Mouse (Mus musculus): ENCODE measurements around the gene Acly.

DNA sequence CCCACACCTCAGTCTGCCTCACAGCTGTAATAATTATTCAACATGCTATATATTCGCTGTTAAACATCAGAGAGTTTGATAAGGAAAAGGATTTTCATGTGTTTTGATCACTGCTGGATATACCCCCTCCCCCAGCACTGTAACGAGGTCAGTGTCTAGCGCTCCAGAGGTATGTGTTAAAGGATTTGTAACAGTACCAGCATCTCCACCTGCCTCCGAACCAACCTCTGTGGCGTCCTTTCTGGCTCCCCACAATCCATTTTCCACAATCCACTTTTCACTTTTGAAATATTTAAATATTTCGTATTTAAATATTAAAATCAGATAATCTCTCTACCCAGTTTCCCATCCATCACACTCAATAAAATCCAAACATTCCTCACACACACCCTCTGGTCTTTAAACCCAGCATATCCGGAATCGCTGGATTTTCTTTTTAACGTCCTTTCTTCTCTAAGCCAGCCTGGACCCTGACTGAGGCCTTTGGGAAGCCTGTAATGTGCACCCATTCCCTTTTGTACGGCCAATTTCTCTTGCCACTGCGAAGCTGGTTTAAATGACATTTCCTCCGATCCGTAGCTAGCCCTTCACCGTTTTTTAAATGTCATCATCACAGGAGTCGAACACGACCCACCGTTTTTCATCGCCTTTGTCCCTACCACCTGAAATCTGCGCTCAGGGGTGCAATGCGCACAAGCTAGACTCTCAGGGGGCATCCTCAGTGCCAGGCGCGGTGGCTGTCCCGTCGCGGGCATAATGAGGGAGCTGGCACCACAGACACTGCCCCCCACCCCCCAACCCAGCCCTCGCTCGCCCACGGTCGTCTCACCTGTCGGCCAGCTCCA, 56.2 kb downstream of the Acly start:
- TF ChIP-seq POLR2A (IDR thresholded peaks at IDR 0.05; ENCODE audit: low read depth, low read length) = no peak
- TF ChIP-seq MYC (IDR thresholded peaks at IDR 0.05; ENCODE audit: low read depth, low read length) = no peak
- TF ChIP-seq MEF2A (IDR thresholded peaks at IDR 0.05; ENCODE audit: borderline replicate concordance, low read depth, low read length) = no peak

Measured in CH12.LX (cell line).